Mouse (Mus musculus) testis, adult 2 months (tissue): ENCODE data around the gene Mgea5.

ENCODE experiments used
- CTCF ChIP-seq: fragments of 200-500 bp; IDR thresholded peaks from 2 replicates; pipeline ENCODE4 v1.5.1; 2012; ENCODE audit warnings: low read depth, mild to moderate bottlenecking, inconsistent platforms, low read length, moderate library complexity; ENCODE audit not compliant: control insufficient read depth, insufficient read depth, insufficient replicate concordance
- POLR2A ChIP-seq: fragments of 200-500 bp; IDR thresholded peaks from 2 replicates; pipeline ENCODE4 v1.6.1; 2012; ENCODE audit warnings: low read depth, mild to moderate bottlenecking, inconsistent platforms, low read length, moderate library complexity; ENCODE audit not compliant: control insufficient read depth

DNA sequence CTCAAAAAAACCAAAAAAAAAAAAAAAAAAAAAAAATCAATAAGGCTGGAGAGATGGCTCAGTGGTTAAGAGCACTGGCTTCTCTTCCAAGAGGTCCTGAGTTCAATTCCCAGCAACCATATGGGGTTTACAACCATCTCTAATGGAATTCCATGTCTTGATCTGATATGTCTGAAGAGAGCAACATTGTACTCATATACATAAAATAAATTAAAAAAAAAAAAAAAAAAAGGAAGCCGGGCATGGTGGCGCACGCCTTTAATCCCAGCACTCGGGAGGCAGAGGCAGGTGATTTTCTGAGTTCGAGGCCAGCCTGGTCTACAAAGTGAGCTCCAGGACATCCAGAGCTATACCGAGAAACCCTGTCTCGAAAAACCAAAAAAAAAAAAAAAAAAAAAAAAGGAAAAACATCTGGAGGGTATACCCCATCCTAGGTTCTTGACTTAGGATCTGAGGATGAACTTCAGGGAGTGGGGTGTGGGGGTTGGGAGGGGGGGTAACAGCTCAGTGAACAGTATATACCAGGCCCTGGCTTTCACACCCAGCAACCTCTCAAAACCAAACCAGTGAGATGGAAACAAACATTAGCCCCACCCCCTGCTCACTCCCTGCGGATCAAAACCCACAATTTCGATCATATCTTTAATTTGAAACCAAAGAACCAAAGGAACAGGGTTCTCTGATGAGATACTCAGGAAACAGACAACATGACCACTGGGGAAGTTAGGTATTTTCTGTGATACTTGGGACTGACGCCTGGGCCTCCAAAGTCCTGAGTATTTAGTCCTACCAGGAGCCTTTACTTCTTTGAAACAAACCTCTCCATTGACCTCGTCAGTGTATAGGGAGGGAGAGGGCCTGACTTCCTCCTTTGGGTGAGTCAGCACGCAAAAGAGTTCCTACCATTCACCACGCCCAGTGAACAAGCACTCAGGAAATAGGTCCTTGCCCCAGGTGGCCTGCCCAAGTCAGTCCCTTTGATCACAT is 6.5 kb upstream of the Mgea5 start:
- TF ChIP-seq POLR2A (no peak), CTCF (no peak)
